Mouse (Mus musculus): ENCODE measurements at regions not wholly inside any gene's neighbourhood (a gene's known extent, or its start where the extent isn't known, plus 50 kb on each side); places are given as distances from the start of the nearest gene placed in this dataset.

GRCm38 (mm10) chr1:185684638-185685037 is 230.0 kb downstream of the Slc30a10 start:
- TF ChIP-seq CTCF (conservative IDR thresholded peaks at IDR 0.05; ENCODE audit: low read length): peak; percentile 76
- no peak for TF ChIP-seq POU5F1 (IDR thresholded peaks at IDR 0.05; ENCODE audit: borderline replicate concordance, low read length)
